Mouse (Mus musculus) intestine, postnatal 0 days (tissue): ENCODE measurements around the gene Stard9. TPM values are rescaled to one million over a fixed set of nuclear protein-coding genes. Genes with fewer than 3 reads are reported as not detected.

ENCODE experiments used
- ATAC-seq: fragments of 200-750 bp; cut with Nextera tagmentation; 2 replicates; pipeline ENCODE4 v1.8.0; 2017; ENCODE audit warnings: mild to moderate bottlenecking, moderate TSS enrichment, moderate library complexity
- H3K27ac ChIP-seq: fragments of 300-500 bp; sonication (generic); 2 replicates; pipeline ENCODE4 v1.5.1; 2014; ENCODE audit warnings: mild to moderate bottlenecking, low read depth, low read length, moderate library complexity
- H3K27me3 ChIP-seq: fragments of 300-500 bp; sonication (generic); replicated peaks from 2 replicates; pipeline ENCODE4 v1.6.1; 2014; ENCODE audit warnings: low read length, mixed read lengths; ENCODE audit not compliant: control insufficient read depth, insufficient read depth
- H3K36me3 ChIP-seq: fragments of 300-500 bp; sonication (generic); 2 replicates; pipeline ENCODE4 v1.6.1; 2014; ENCODE audit warnings: mild to moderate bottlenecking, moderate library complexity; ENCODE audit not compliant: control insufficient read depth, insufficient read depth
- H3K4me1 ChIP-seq: fragments of 300-500 bp; sonication (generic); replicated peaks from 2 replicates; pipeline ENCODE4 v1.6.1; 2014; ENCODE audit warnings: antibody characterized with exemption, low read length, mixed read lengths; ENCODE audit not compliant: control insufficient read depth, insufficient read depth
- H3K4me2 ChIP-seq: fragments of 300-500 bp; sonication (generic); replicated peaks from 2 replicates; pipeline ENCODE4 v1.6.1; 2014; ENCODE audit warnings: low read depth, mild to moderate bottlenecking, moderate library complexity
- H3K4me3 ChIP-seq: fragments of 300-500 bp; sonication (generic); 2 replicates; pipeline ENCODE4 v1.5.1; 2014; ENCODE audit warnings: low read depth, low read length
- H3K9ac ChIP-seq: fragments of 300-500 bp; sonication (generic); 2 replicates; pipeline ENCODE4 v1.6.1; 2014; ENCODE audit warnings: mild to moderate bottlenecking, low read depth, low read length
- H3K9me3 ChIP-seq: fragments of 300-500 bp; sonication (generic); 2 replicates; pipeline ENCODE4 v1.6.1; 2016; ENCODE audit warnings: mixed run types; ENCODE audit not compliant: control insufficient read depth
- CTCF ChIP-seq: sonication (generic); IDR thresholded peaks from 2 replicates; pipeline ENCODE4 v1.5.1; 2016; ENCODE audit warnings: low read depth, mild to moderate bottlenecking, control low read depth, antibody characterized with exemption, moderate library complexity
- WGBS: fragments of 180-500 bp; shearing (Covaris S2); extraction: QIAGEN DNeasy Blood & Tissue Kit; methylation state at CpG from one replicate; pipeline ENCODE4 v1.1.7; 2014; 5-methylcytosine and 5-hydroxymethylcytosine counted together
- polyA plus RNA-seq: library from polyadenylated mRNA; unstranded; fragments of >200 nt; fragmentation: Nextera tagmentation; extraction: Ambion mirVana; gene quantifications from 2 replicates; pipeline ENCODE4 v1.2.1, GENCODE M21; 2015

Stard9 gene
- polyA plus RNA-seq, 1 experiment from 2014 or later: 1.6 TPM

DNA sequence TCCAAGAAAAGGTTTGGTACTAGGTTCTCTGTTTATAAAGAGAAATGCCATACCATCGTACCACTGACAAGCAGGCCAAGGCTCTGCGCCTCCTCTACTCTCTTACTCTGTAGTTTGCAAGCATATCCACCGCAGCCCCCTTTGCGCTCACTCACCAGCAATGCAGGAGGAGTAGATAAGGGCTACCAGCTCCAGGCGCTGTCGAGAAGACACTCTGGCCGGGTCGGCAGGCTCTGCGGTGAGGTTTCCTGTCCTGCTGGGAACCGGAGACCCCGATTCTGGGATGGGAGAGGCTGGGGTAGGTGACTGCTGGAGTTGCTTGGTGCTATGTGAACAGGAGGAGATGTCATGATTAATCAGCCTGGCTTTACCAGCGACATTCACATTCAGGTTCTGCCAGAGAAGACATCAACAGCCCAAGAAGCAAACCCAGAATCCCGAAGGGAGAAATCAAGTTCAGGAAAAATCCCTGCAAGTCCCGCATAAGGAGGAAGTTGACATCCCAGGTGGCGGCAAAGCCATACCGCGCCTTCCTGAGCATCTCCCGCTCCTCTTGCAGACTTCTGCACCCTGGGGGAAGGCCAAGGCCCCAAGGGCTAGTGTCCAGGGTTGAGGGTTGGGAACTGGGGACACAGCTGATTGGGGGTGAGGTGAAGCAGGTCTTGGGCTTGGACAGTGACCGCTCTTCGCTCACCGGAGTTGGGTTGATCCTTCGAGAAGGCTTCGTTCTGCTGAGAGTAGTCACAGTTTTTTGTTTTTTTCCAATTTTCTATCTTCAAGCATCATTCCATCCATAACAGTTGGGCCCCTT lies 101.1 kb downstream of the Stard9 start:
- H3K27me3 ChIP-seq: no peaks in the 10 kb centered on the region
- H3K27ac ChIP-seq: no peak overlapping the region
- TF ChIP-seq CTCF: no peak
- no peaks in the 10 kb centered on the region for H3K9me3 ChIP-seq
- H3K4me2 ChIP-seq: peak overlapping the region; percentile 100
- 0 out of 2 replicates have a peak, but pooled peaks cover 4% of the 10 kb centered on the region for H3K4me1 ChIP-seq
- peaks cover 30% of the 10 kb centered on the region for H3K36me3 ChIP-seq
- ATAC-seq: no peak
- H3K9ac ChIP-seq: peak overlapping the region; percentile 68
- WGBS: 10% methylated on average over 23 of the region's 23 CpGs
- peak overlapping the region; percentile 90 for H3K4me3 ChIP-seq

- Histone ChIP-seq H3K36me3 (peaks cover 23% of the 10 kb centered on the region), H3K9ac (peak overlapping the region; percentile 68)
Observed at GRCm38 (mm10) chr2:120730639-120731166, 101.8 kb downstream of the Stard9 start.

GRCm38 (mm10) chr2:120731167-120731862 lies 102.4 kb downstream of the Stard9 start:
- Histone ChIP-seq H3K4me2 (peak overlapping the region; percentile 100), H3K4me3 (peak overlapping the region; percentile 90), H3K9ac (peak overlapping the region; percentile 68), H3K4me1 (0 out of 2 replicates have a peak, but pooled peaks cover 4% of the 10 kb centered on the region), H3K27ac (peak overlapping the region; percentile 84), H3K36me3 (peaks cover 17% of the 10 kb centered on the region), H3K27me3 (no peaks in the 10 kb centered on the region), H3K9me3 (no peaks in the 10 kb centered on the region)
- peak; percentile 98 for ATAC-seq
- 0% methylated on average over 59 of the region's 61 CpGs for WGBS
- TF ChIP-seq CTCF: peak; percentile 37

More at GRCm38 (mm10) chr2:120730639-120731166, 101.8 kb downstream of the Stard9 start:
- Histone ChIP-seq H3K27me3 (no peaks in the 10 kb centered on the region), H3K27ac (peak overlapping the region; percentile 84), H3K9me3 (no peaks in the 10 kb centered on the region), H3K4me2 (peak overlapping the region; percentile 100), H3K4me3 (peak overlapping the region; percentile 90), H3K4me1 (0 out of 2 replicates have a peak, but pooled peaks cover 4% of the 10 kb centered on the region)
- WGBS: under 1% methylated on average over 47 of the region's 50 CpGs
- no peak for TF ChIP-seq CTCF
- ATAC-seq: peak; percentile 16

DNA sequence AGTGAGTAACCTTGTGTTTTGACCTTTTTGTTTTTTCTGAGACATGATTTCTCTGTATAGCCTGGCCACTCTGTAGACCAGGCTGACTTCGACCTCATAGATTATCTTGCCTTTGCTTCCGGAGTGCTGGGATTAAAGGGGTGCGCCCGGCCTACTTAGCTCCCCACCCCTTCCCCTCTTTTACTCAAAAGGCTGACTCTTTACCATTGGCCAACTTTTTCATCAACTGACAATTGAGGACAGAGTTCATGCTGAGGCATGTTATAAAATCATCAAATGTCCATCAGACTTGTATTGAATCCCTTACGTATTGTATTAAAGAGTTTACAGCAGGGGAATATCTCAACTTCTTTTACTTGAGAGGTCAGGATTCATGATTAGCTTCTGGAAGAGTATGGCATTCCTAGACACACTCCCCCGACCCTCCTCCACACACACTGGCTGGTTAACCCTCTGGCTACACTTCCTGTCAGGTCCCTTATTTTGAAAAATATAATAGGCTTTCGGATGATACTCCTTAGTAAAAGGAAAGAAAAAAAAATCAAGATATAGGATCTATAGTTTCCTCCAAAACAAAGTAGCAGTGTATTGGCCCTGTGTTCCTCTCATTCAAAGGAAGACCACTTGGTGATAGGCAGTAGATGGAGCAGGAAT lies 103.1 kb downstream of the Stard9 start:
- ATAC-seq: peak; percentile 12; the same call in 1 of the 2 replicates
- Histone ChIP-seq H3K9ac (peak overlapping the region; percentile 13; the same call in 1 of the 2 replicates), H3K4me1 (0 out of 2 replicates have a peak, but pooled peaks cover 4% of the 10 kb centered on the region), H3K4me3 (peak overlapping the region; percentile 90), H3K9me3 (no peaks in the 10 kb centered on the region), H3K36me3 (peaks cover 10% of the 10 kb centered on the region), H3K4me2 (peak overlapping the region; percentile 100), H3K27ac (peak overlapping the region; percentile 84), H3K27me3 (no peaks in the 10 kb centered on the region)
- no peak for TF ChIP-seq CTCF
- WGBS: 40% methylated on average over 7 of the region's 7 CpGs

GRCm38 (mm10) chr2:120745496-120745895 lies 116.6 kb downstream of the Stard9 start:
- Histone ChIP-seq H3K4me3 (no peak overlapping the region), H3K9ac (no peak overlapping the region), H3K27me3 (no peaks in the 10 kb centered on the region), H3K27ac (no peak overlapping the region), H3K9me3 (no peaks in the 10 kb centered on the region), H3K36me3 (peaks cover 34% of the 10 kb centered on the region), H3K4me2 (no peak overlapping the region), H3K4me1 (no peaks in the 10 kb centered on the region)
- 95% methylated on average over 1 of the region's 1 CpGs for WGBS
- no peak for ATAC-seq
- no peak for TF ChIP-seq CTCF

- Histone ChIP-seq H3K4me2 (no peak overlapping the region), H3K9me3 (no peaks in the 10 kb centered on the region), H3K36me3 (peaks cover 34% of the 10 kb centered on the region), H3K27ac (no peak overlapping the region), H3K4me1 (no peaks in the 10 kb centered on the region), H3K27me3 (no peaks in the 10 kb centered on the region), H3K4me3 (no peak overlapping the region), H3K9ac (no peak overlapping the region)
- no peak for TF ChIP-seq CTCF
- WGBS: 89% methylated on average over 2 of the region's 2 CpGs
- no peak for ATAC-seq
Observed at GRCm38 (mm10) chr2:120748041-120748440, 119.1 kb downstream of the Stard9 start.
